Mouse (Mus musculus): ENCODE data around the gene Ide. TPM values are rescaled to one million over a fixed set of nuclear protein-coding genes. Genes with fewer than 3 reads are reported as not detected.

The Ide gene
- polyA plus RNA-seq, 1 experiment from 2014 or later, result 49.9 TPM

DNA sequence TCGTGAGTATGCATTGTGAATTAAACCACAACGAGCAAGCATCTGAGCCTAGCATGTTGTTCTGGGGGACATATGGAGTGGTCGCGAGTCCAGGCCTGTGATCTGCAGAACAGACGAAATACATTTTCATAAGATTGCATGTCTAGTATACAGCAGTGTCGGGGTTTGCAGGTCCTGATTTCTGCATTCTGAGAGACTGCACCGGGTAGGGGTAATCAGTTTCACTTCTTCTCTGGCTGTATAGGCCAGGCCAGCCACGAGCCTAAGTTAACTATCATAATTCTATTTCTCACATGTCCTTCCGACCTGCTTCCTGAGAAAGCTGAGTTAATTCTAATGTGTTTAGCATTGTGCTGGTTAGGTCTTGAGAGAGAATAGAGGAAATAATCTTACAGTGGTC, 52.9 kb downstream of the Ide start:
- WGBS, result 95% methylated on average over 9 of the region's 9 CpGs
- H3K4me1 ChIP-seq, result no peaks in the 10 kb centered on the region
- H3K27me3 ChIP-seq (ENCODE audit: insufficient read depth, poor library complexity, severe bottlenecking), result no peaks in the 10 kb centered on the region
- DNase-seq (ENCODE audit: low spot score), result no peak
- H3K4me3 ChIP-seq, result no peak overlapping the region
- no peak overlapping the region for H3K27ac ChIP-seq
- peaks cover 52% of the 10 kb centered on the region for H3K36me3 ChIP-seq
- H3K9me3 ChIP-seq, result no peaks in the 10 kb centered on the region

DNA sequence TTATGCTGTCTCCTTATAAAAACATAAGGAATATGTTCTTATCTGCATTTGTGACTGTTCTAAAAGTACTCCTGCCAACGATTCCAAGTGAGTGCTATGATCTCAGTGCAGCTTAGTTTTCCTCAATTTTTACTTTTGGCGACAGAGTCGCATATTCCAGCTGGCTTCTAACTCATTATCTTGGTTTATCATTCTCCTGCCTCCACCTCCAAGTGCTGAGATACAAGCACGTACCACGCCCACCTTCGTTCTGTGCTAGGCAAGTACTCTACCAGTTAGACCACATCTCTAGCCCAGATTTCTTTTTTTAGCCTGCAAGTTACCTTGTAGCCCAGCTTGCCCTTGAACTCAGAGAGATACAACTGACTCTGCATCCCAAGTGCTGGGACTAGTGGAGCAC, 54.5 kb downstream of the Ide start:
- Histone ChIP-seq H3K27me3 (ENCODE audit: insufficient read depth, poor library complexity, severe bottlenecking) (no peaks in the 10 kb centered on the region), H3K27ac (no peak overlapping the region), H3K4me3 (no peak overlapping the region), H3K9me3 (no peaks in the 10 kb centered on the region), H3K4me1 (no peaks in the 10 kb centered on the region), H3K36me3 (peaks cover 68% of the 10 kb centered on the region)
- 71% methylated on average over 6 of the region's 6 CpGs for WGBS
- no peak for DNase-seq (ENCODE audit: low spot score)

- no peaks in the 10 kb centered on the region for H3K9me3 ChIP-seq
- peaks cover 77% of the 10 kb centered on the region for H3K36me3 ChIP-seq
- no peak overlapping the region for H3K27ac ChIP-seq
- WGBS, result 91% methylated on average over 1 of the region's 1 CpGs
- no peak overlapping the region for H3K4me3 ChIP-seq
- no peaks in the 10 kb centered on the region for H3K27me3 ChIP-seq (ENCODE audit: insufficient read depth, poor library complexity, severe bottlenecking)
- no peaks in the 10 kb centered on the region for H3K4me1 ChIP-seq
- no peak for DNase-seq (ENCODE audit: low spot score)
Measured at GRCm38 (mm10) chr19:37281710-37282109, 55.9 kb downstream of the Ide start.

GRCm38 (mm10) chr19:37279194-37279593, 58.5 kb downstream of the Ide start:
- Histone ChIP-seq H3K9me3 (no peaks in the 10 kb centered on the region), H3K27ac (no peak overlapping the region), H3K27me3 (ENCODE audit: insufficient read depth, poor library complexity, severe bottlenecking) (no peaks in the 10 kb centered on the region), H3K4me3 (no peak overlapping the region), H3K36me3 (peaks cover 79% of the 10 kb centered on the region), H3K4me1 (no peaks in the 10 kb centered on the region)
- no peak for DNase-seq (ENCODE audit: low spot score)
- 71% methylated on average over 1 of the region's 1 CpGs for WGBS

DNA sequence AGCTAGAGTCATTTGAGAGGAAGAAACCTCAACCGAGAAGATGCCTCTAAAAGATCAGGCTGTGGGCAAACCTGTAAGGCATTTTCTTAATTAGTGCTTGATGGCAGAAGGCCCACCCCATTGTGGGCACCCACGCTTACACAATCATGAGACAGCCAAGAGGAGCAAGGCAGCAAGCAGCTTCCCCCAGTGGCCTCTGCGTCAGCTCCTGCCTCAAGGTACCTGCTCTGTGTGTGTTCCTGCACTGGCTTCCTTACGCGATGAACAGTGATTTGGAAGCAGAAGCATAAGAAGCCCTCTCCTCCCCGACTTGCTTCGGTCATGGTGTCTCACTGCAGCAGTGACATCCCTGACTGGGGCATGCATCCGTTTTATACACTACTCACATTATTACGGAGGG, 62.1 kb downstream of the Ide start:
- H3K4me1 ChIP-seq, result no peaks in the 10 kb centered on the region
- H3K27me3 ChIP-seq (ENCODE audit: insufficient read depth, poor library complexity, severe bottlenecking), result no peaks in the 10 kb centered on the region
- H3K4me3 ChIP-seq, result no peak overlapping the region
- no peaks in the 10 kb centered on the region for H3K9me3 ChIP-seq
- H3K36me3 ChIP-seq, result peaks cover 58% of the 10 kb centered on the region
- 90% methylated on average over 9 of the region's 9 CpGs for WGBS
- no peak for DNase-seq (ENCODE audit: low spot score)
- H3K27ac ChIP-seq, result no peak overlapping the region

DNA sequence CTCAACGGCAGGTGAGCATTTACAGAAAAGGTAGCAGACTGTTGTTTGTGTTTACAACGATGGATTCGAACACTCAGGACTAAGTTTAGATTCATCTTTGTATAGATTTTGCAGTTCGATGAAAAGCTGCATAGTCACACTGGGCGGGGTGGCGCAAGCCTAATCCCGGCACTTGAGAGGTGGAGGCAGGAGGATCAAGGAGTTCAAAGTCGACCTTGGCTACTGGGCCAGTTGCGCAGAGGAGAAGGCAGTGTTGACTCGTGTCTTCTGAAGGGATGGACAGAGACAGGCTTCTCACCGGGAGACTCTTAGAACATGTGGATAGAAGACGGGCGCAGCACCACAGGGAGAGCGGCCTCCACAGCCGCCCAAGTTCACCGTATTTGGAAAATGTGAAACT, 68.5 kb downstream of the Ide start:
- no peak overlapping the region for H3K27ac ChIP-seq
- peaks cover 5% of the 10 kb centered on the region; the same call in 1 of the 2 replicates for H3K4me1 ChIP-seq
- no peaks in the 10 kb centered on the region for H3K9me3 ChIP-seq
- H3K36me3 ChIP-seq, result peaks cover 22% of the 10 kb centered on the region
- H3K27me3 ChIP-seq (ENCODE audit: insufficient read depth, poor library complexity, severe bottlenecking), result no peaks in the 10 kb centered on the region
- 91% methylated on average over 16 of the region's 16 CpGs for whole genome bisulfite sequencing
- no peak overlapping the region for H3K4me3 ChIP-seq
- no peak for DNase-seq (ENCODE audit: low spot score)

DNA sequence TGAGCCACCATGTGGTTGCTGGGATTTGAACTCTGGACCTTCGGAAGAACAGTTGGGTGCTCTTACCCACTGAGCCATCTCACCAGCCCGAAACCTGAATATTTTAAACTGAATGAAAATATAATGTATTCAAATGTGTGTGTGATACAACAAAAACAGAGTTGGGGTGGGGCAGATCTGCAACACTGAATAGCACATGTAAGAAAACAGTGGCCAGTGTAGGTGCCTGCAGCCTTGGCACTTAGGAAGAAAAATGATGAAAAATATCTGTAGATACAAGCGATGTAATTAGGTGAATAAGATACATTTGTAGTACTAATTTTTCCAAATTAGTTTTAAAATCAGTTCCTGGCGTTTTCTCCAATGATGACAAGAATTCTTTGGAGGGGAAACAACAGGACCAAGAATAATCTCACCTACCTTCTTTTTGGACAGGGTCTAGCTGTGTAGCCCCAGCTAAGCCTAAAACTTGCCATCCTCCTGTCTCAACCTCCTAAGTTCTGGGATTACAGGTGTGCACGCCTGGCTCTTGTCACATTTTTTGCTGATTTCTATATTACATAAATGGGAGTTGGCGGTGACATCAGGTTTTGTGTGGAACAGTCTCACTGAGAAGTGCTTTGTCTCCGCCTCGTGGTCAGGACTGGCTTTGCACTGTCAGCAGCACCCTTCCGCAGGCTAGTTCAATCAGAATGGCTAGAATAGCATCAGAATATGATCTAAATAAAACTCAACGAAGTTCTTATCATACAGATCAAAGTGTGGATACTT, 72.1 kb downstream of the Ide start:
- Histone ChIP-seq H3K9me3 (no peaks in the 10 kb centered on the region), H3K36me3 (peaks cover 17% of the 10 kb centered on the region), H3K27me3 (ENCODE audit: insufficient read depth, poor library complexity, severe bottlenecking) (no peaks in the 10 kb centered on the region), H3K27ac (no peak overlapping the region), H3K4me1 (peaks cover 8% of the 10 kb centered on the region; the same call in 1 of the 2 replicates), H3K4me3 (no peak overlapping the region)
- 30% methylated on average over 10 of the region's 10 CpGs for WGBS
- DNase-seq (ENCODE audit: low spot score), result peak; percentile 82

GRCm38 (mm10) chr19:37263943-37264897, 73.4 kb downstream of the Ide start:
- Histone ChIP-seq H3K36me3 (peaks cover 15% of the 10 kb centered on the region), H3K27me3 (ENCODE audit: insufficient read depth, poor library complexity, severe bottlenecking) (no peaks in the 10 kb centered on the region), H3K4me1 (peaks cover 8% of the 10 kb centered on the region; the same call in 1 of the 2 replicates), H3K27ac (no peak overlapping the region), H3K4me3 (no peak overlapping the region), H3K9me3 (no peaks in the 10 kb centered on the region)
- 71% methylated on average over 23 of the region's 23 CpGs for WGBS
- DNase-seq (ENCODE audit: low spot score), result no peak

- Histone ChIP-seq H3K27ac (no peak overlapping the region), H3K4me3 (no peak overlapping the region), H3K36me3 (peaks cover 8% of the 10 kb centered on the region), H3K27me3 (ENCODE audit: insufficient read depth, poor library complexity, severe bottlenecking) (no peaks in the 10 kb centered on the region), H3K4me1 (peaks cover 8% of the 10 kb centered on the region; the same call in 1 of the 2 replicates), H3K9me3 (no peaks in the 10 kb centered on the region)
- 62% methylated on average over 8 of the region's 8 CpGs for WGBS
- no peak for DNase-seq (ENCODE audit: low spot score)
Measured at GRCm38 (mm10) chr19:37263566-37263942, 74.1 kb downstream of the Ide start.

DNA sequence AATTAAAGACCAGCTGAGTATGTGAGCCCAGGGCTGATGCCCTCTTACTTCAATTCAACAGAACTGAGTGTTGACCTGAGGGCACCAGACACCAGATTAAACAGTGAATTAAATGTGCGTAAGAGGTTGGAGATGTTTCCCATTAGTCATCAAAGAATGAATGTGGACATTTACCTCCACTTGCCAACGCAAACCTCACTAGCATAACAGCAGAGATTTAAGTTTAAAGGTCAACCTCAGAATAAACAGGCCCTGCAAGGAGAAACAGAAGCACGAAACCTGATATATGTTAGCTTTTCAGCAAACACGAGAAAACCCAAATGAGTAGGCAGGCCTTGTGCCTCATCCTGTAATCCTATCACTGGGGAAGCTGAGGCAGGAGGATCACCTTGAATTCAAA, 75.3 kb downstream of the Ide start:
- no peaks in the 10 kb centered on the region for H3K27me3 ChIP-seq (ENCODE audit: insufficient read depth, poor library complexity, severe bottlenecking)
- 65% methylated on average over 4 of the region's 4 CpGs for WGBS
- H3K4me1 ChIP-seq, result peaks cover 8% of the 10 kb centered on the region; the same call in 1 of the 2 replicates
- no peak overlapping the region for H3K27ac ChIP-seq
- DNase-seq (ENCODE audit: low spot score), result no peak
- H3K36me3 ChIP-seq, result no peaks in the 10 kb centered on the region
- no peaks in the 10 kb centered on the region for H3K9me3 ChIP-seq
- no peak overlapping the region for H3K4me3 ChIP-seq

- WGBS, result 86% methylated on average over 9 of the region's 9 CpGs
- Histone ChIP-seq H3K9me3 (no peaks in the 10 kb centered on the region), H3K36me3 (no peaks in the 10 kb centered on the region), H3K4me3 (no peak overlapping the region), H3K4me1 (no peaks in the 10 kb centered on the region), H3K27ac (no peak overlapping the region), H3K27me3 (ENCODE audit: insufficient read depth, poor library complexity, severe bottlenecking) (no peaks in the 10 kb centered on the region)
- DNase-seq (ENCODE audit: low spot score), result no peak
Measured at GRCm38 (mm10) chr19:37255321-37255720, 82.3 kb downstream of the Ide start.

GRCm38 (mm10) chr19:37252104-37252503, 85.5 kb downstream of the Ide start:
- Histone ChIP-seq H3K4me1 (no peaks in the 10 kb centered on the region), H3K4me3 (no peak overlapping the region), H3K36me3 (no peaks in the 10 kb centered on the region), H3K9me3 (no peaks in the 10 kb centered on the region), H3K27me3 (ENCODE audit: insufficient read depth, poor library complexity, severe bottlenecking) (no peaks in the 10 kb centered on the region), H3K27ac (no peak overlapping the region)
- 61% methylated on average over 6 of the region's 6 CpGs for WGBS
- DNase-seq (ENCODE audit: low spot score), result no peak

DNA sequence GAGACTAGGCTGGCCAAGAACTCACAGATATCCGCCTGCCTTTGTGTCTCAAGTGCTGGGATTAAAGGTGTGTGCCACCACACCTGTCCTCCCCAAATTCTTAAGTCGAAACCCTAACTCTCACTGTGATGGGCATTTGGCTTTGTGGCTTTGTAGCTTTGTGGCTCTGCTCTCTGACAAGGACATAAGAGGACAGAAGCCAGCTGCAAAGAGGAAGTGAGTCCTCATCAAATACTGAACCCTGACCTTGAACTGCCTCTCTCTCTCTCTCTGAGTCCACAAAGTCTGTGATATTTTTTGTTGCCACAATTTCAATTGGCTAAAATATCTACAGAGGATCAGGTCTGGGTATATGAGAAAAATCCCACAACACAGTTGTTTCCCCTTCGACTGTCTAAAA, 89.5 kb downstream of the Ide start:
- Histone ChIP-seq H3K36me3 (no peaks in the 10 kb centered on the region), H3K4me1 (no peaks in the 10 kb centered on the region), H3K27me3 (ENCODE audit: insufficient read depth, poor library complexity, severe bottlenecking) (no peaks in the 10 kb centered on the region), H3K4me3 (no peak overlapping the region), H3K27ac (no peak overlapping the region), H3K9me3 (no peaks in the 10 kb centered on the region)
- DNase-seq (ENCODE audit: low spot score), result no peak
- WGBS, result 68% methylated on average over 3 of the region's 3 CpGs
